Mouse (Mus musculus) macrophage (primary cell): ENCODE results near the gene Scube3. TPM values are rescaled to one million over a fixed set of nuclear protein-coding genes. Genes with fewer than 3 reads are reported as not detected.
A peak's percentile ranks its signal among the peaks of the same experiment; 100 is the strongest.
"Not testable (repeated sequence)": the region's sequence is repeated elsewhere in the genome, so short reads cannot be mapped to it uniquely, and the experiment has no call there.

Experiments used
- H3K27ac ChIP-seq: fragments of 350-480 bp; formaldehyde crosslinking; 2 replicates; pipeline ENCODE4 v1.9.0; 2021
- H3K36me3 ChIP-seq: fragments of 350-480 bp; formaldehyde crosslinking; 2 replicates; pipeline ENCODE4 v1.9.0; 2021; ENCODE audit errors: inconsistent target
- H3K4me3 ChIP-seq: fragments of 350-480 bp; formaldehyde crosslinking; 2 replicates; pipeline ENCODE4 v1.9.0; 2021; ENCODE audit errors: inconsistent target
- H3K79me2 ChIP-seq: fragments of 350-480 bp; formaldehyde crosslinking; 2 replicates; pipeline ENCODE4 v1.9.0; 2021; ENCODE audit errors: inconsistent target
- WGBS: methylation state at CpG from one replicate; pipeline ENCODE4 v1.1.7; 2026; ENCODE audit warnings: inconsistent platforms; ENCODE audit not compliant: missing documents; 5-methylcytosine and 5-hydroxymethylcytosine counted together
- polyA plus RNA-seq: library from polyadenylated mRNA; stranded (reverse); fragments of 250-400 nt; gene quantifications from 3 replicates; pipeline ENCODE4 v1.2.4, GENCODE M21; 2018; ENCODE audit warnings: inconsistent platforms

Scube3 gene
- polyA plus RNA-seq, 1 experiment from 2014 or later: 0.04 TPM

GRCm38 (mm10) chr17:28208314-28208612 is 66.3 kb downstream of the Scube3 start:
- H3K79me2 ChIP-seq: peaks cover 51% of the 10 kb centered on the region
- H3K27ac ChIP-seq: peak overlapping the region; percentile 97
- peak overlapping the region; percentile 79 for H3K4me3 ChIP-seq
- no peaks in the 10 kb centered on the region for H3K36me3 ChIP-seq
- 2% methylated on average over 8 of the region's 8 CpGs for WGBS

DNA sequence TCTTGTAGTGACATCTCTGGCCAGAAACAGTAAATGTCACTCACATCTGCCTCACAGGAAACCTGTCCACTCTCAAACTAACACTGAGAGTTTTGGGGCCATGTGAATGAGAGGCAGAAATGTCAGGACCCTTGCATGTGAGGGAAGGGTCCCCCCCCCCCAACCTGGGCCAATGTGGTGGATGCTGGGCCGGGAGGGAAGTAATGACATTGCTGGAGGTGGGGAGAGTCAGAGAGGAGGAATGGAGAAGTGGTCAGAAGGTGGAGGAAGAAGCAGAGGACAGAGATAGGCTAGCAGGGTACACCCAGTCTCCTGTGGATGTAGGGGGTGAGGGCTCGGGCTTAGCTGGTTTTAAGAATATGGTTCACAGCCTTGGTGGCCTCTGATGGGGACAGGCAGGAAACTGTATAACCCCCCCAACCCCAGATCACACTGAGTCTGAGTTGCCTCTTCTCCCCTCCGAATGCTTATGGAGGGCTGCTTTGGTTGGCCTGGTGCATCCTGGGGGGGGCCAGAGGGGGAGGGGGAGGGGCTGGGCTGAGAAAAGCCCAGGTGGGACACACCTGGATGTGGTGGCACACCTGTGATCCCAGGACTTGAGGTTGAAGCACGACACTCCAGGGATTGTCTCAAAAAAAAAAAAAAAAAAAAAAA is 67.6 kb downstream of the Scube3 start:
- peak overlapping the region; percentile 97; the same call in 1 of the 2 replicates for H3K27ac ChIP-seq
- peaks cover 62% of the 10 kb centered on the region for H3K79me2 ChIP-seq
- WGBS: 0% methylated on average over 2 of the region's 4 CpGs
- no peaks in the 10 kb centered on the region for H3K36me3 ChIP-seq
- no peak overlapping the region; the same call in 1 of the 2 replicates for H3K4me3 ChIP-seq

DNA sequence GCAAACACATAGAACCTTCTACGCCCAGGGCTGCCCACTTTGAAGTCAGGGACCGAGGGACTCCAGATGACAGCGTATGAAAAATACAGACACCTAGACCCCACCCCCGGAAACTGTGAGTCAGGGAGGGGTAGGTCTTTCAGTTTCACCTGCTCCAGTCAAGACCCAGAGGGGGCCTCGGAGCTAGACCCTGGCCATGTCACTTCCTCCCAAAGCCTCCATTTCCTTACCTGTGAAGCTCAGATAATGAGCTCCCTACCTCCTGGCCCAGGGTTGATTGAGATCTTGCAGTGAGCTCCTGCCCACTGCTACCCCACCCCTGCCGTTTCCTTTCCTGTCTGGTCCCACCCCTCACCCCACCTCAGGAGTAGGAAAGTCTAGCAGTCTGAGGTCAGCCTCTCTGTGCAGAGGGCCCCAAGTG is 70.0 kb downstream of the Scube3 start:
- Histone ChIP-seq H3K27ac (no peak overlapping the region), H3K79me2 (peaks cover 62% of the 10 kb centered on the region), H3K4me3 (no peak overlapping the region), H3K36me3 (no peaks in the 10 kb centered on the region)
- WGBS: 41% methylated on average over 6 of the region's 6 CpGs

DNA sequence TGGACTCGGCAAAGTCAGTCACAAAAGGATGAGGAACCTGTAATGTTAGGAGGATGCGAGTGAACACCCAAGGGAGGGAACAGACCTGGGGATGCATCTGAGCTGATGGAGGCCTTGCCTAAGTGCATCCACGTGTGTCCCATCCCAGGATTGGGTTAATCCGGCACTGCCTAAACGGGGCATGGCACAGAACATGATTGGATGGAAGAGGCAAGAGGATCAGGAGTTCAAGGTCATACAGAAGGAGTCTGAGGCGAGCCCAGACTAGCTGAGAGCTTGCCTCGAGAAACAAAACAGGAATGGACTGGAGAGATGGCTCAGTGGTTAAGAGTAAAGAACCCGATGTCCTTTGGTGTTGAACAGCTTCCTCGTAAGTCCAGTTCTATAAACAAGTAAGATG is 70.5 kb downstream of the Scube3 start:
- Histone ChIP-seq H3K27ac (no peak overlapping the region), H3K4me3 (no peak overlapping the region), H3K79me2 (peaks cover 62% of the 10 kb centered on the region), H3K36me3 (no peaks in the 10 kb centered on the region)
- WGBS: 63% methylated on average over 9 of the region's 9 CpGs

- Histone ChIP-seq H3K27ac (no peak overlapping the region), H3K36me3 (no peaks in the 10 kb centered on the region), H3K4me3 (no peak overlapping the region), H3K79me2 (peaks cover 60% of the 10 kb centered on the region)
- WGBS: 63% methylated on average over 4 of the region's 4 CpGs
Observed at GRCm38 (mm10) chr17:28213236-28213635, 71.3 kb downstream of the Scube3 start.

DNA sequence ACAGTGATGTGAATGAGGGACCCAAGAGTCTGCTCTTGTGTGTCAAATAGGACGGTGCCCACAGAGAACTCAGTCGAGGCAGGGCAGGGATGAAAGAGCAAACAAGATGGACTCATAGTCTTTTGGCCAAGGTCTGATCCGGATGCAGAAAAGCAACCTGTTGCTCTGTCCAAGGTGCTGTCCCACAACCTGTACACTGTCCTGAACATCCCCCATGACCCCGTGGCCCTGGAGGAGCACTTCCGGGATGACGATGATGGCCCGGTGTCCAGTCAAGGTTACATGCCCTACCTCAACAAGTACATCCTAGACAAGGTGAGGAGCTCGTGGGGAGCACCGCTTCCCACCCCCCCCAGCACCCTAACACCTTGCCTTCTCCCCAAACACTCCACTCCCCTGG is 74.8 kb downstream of the Scube3 start:
- 77% methylated on average over 9 of the region's 9 CpGs for WGBS

GRCm38 (mm10) chr17:28217721-28218649 is 76.0 kb downstream of the Scube3 start:
- Histone ChIP-seq H3K27ac (peak overlapping the region; percentile 14), H3K36me3 (peaks cover 13% of the 10 kb centered on the region; the same call in 1 of the 2 replicates), H3K4me3 (no peak overlapping the region), H3K79me2 (peaks cover 14% of the 10 kb centered on the region)
- 5% methylated on average over 22 of the region's 23 CpGs for WGBS

More for the DNA sequence above, 74.8 kb downstream of the Scube3 start:
- no peak overlapping the region for H3K4me3 ChIP-seq
- peaks cover 12% of the 10 kb centered on the region; the same call in 1 of the 2 replicates for H3K36me3 ChIP-seq
- peaks cover 26% of the 10 kb centered on the region for H3K79me2 ChIP-seq
- H3K27ac ChIP-seq: no peak overlapping the region

DNA sequence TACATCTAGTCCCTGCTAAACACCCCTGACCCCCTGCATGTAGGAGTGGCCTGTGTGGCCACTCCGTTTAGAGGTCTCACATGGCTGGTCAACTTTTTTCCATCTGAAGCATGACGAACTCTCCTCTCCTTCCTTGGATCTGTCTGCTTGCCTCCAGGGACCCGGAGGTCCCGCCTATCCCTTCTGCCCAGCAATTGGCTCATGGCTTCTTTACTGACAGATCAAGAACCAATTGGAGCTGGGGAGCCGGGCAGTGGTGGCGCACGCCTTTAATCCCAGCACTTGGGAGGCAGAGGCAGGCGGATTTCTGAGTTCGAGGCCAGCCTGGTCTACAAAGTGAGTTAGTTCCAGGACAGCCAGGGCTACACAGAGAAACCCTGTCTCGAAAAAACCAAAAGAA is 80.5 kb downstream of the Scube3 start:
- peaks cover 19% of the 10 kb centered on the region; the same call in 1 of the 2 replicates for H3K36me3 ChIP-seq
- not testable (repeated sequence) for H3K4me3 ChIP-seq, H3K79me2 ChIP-seq, H3K27ac ChIP-seq
- WGBS: 88% methylated on average over 9 of the region's 10 CpGs

GRCm38 (mm10) chr17:28223561-28224391 is 81.8 kb downstream of the Scube3 start:
- H3K36me3 ChIP-seq: peaks cover 32% of the 10 kb centered on the region; the same call in 1 of the 2 replicates
- peak overlapping the region; percentile 12; the same call in 1 of the 2 replicates for H3K27ac ChIP-seq
- 7% methylated on average over 46 of the region's 46 CpGs for WGBS
- H3K4me3 ChIP-seq: peak overlapping the region; percentile 5; the same call in 1 of the 2 replicates
- no peaks in the 10 kb centered on the region for H3K79me2 ChIP-seq

Other genes starting within 250 kb of the Scube3 start
- gene Anks1, start 232.8 kb upstream of the Scube3 start, polyA plus RNA-seq: 12.3 to 26.5 TPM (median 21.0 TPM) in 3 replicates
- gene Taf11, start 232.3 kb upstream of the Scube3 start, polyA plus RNA-seq: 34.5 to 39.1 TPM (median 37.0 TPM) in 3 replicates
- not detected in 3 replicates for gene Tcp11, start 61.5 kb upstream of the Scube3 start, polyA plus RNA-seq
- 7.5 to 11.9 TPM (median 11.7 TPM) in 3 replicates for gene Zfp523, start 35.0 kb downstream of the Scube3 start, polyA plus RNA-seq
- 20.9 to 30.3 TPM (median 27.3 TPM) in 3 replicates for gene Def6, start 65.6 kb downstream of the Scube3 start, polyA plus RNA-seq
- gene Ppard, start 90.6 kb downstream of the Scube3 start, polyA plus RNA-seq: 10.6 to 23.1 TPM (median 20.3 TPM) in 3 replicates
- gene Fance, start 171.4 kb downstream of the Scube3 start, polyA plus RNA-seq: 10.8 to 20.6 TPM (median 20.1 TPM) in 3 replicates
- gene Rpl10a, start 186.3 kb downstream of the Scube3 start, polyA plus RNA-seq: 257 to 572 TPM (median 569 TPM) in 3 replicates
- not detected in 3 replicates for gene Tead3, start 208.7 kb downstream of the Scube3 start, polyA plus RNA-seq
- not detected in 3 replicates for gene Tulp1, start 223.1 kb downstream of the Scube3 start, polyA plus RNA-seq